Mouse (Mus musculus): Measurements from ENCODE around the gene Lingo2. TPM values are rescaled to one million over a fixed set of nuclear protein-coding genes. Genes with fewer than 3 reads are reported as not detected.

Gene Lingo2
- total and polyA plus RNA-seq, 3 experiments, result not detected

- H3K4me2 ChIP-seq (ENCODE audit: insufficient read depth, low read depth, poor library complexity, severe bottlenecking), result no peak overlapping the region
- no peaks in the 10 kb centered on the region for H3K36me3 ChIP-seq (replicated peaks in 1 of 2; ENCODE audit: control insufficient read depth in 1 of 2, insufficient read depth in 1 of 2, low read length in 1 of 2)
- peaks cover 26% of the 10 kb centered on the region for H3K9me3 ChIP-seq (replicated peaks; ENCODE audit: low read length)
- DNase-seq (ENCODE audit: extremely low read depth), result no peak
- TF ChIP-seq GABPA (IDR thresholded peaks at IDR 0.05; ENCODE audit: insufficient replicate concordance, low read depth, low read length) (no peak), NRF1 (IDR thresholded peaks at IDR 0.05; ENCODE audit: low read depth, low read length) (no peak), ETS1 (conservative IDR thresholded peaks at IDR 0.05; ENCODE audit: low read depth, low read length) (no peak), SIN3A (IDR thresholded peaks at IDR 0.05; ENCODE audit: low read length) (no peak), USF2 (conservative IDR thresholded peaks at IDR 0.05; ENCODE audit: low read depth, low read length) (no peak), JUN (IDR thresholded peaks at IDR 0.05; ENCODE audit: insufficient read depth, low read depth, low read length) (no peak), ZKSCAN1 (IDR thresholded peaks at IDR 0.05; ENCODE audit: borderline replicate concordance, low read depth, low read length) (no peak), RAD21 (IDR thresholded peaks at IDR 0.05; ENCODE audit: low read depth, low read length) (no peak), ZNF384 (IDR thresholded peaks at IDR 0.05; ENCODE audit: low read depth, low read length) (no peak), USF1 (IDR thresholded peaks at IDR 0.05; ENCODE audit: low read depth, low read length) (no peak), PAX5 (IDR thresholded peaks at IDR 0.05; ENCODE audit: low read length) (no peak), MYC (IDR thresholded peaks at IDR 0.05; ENCODE audit: low read depth, low read length) (no peak), TBP (conservative IDR thresholded peaks at IDR 0.05; ENCODE audit: low read depth, low read length) (no peak), BHLHE40 (IDR thresholded peaks at IDR 0.05; ENCODE audit: low read depth, low read length) (no peak), RCOR1 (conservative IDR thresholded peaks at IDR 0.05; ENCODE audit: low read depth, low read length) (no peak), MAFK (IDR thresholded peaks at IDR 0.05; ENCODE audit: insufficient replicate concordance, low read length) (no peak), MXI1 (IDR thresholded peaks at IDR 0.05; ENCODE audit: low read depth, low read length) (no peak), ZMIZ1 (IDR thresholded peaks at IDR 0.05; ENCODE audit: low read depth, low read length) (no peak)
- no peak overlapping the region for H3K27ac ChIP-seq (ENCODE audit: insufficient read depth, low read depth)
- in situ Hi-C loops (cut with MboI; ENCODE audit: low pct_ligation_motif_present, low pct_unique_long_range_greater_than_20kb, low sequenced_read_pairs) (no loop called here), dilution Hi-C loops (cut with MboI; ENCODE audit: extremely low pct_ligation_motif_present, extremely low pct_unique_long_range_greater_than_20kb, low sequenced_read_pairs) (no loop called here)
- H3K4me3 ChIP-seq (replicated peaks in 1 of 3; ENCODE audit: low read depth in 2 of 3, low read length in 2 of 3, poor library complexity in 1 of 3), result no peak overlapping the region
- H3K27me3 ChIP-seq (replicated peaks), result no peaks in the 10 kb centered on the region
- H3K79me2 ChIP-seq (replicated peaks; ENCODE audit: control insufficient read depth, extremely low read depth, insufficient read depth, poor library complexity, severe bottlenecking), result no peaks in the 10 kb centered on the region
- H3K9ac ChIP-seq (ENCODE audit: insufficient read depth, low read depth), result no peak overlapping the region
- H3K4me1 ChIP-seq (ENCODE audit: control insufficient read depth in 1 of 2, insufficient read depth in 2 of 2), result no peaks in the 10 kb centered on the region
These were observed 767.9 kb downstream of the Lingo2 start for GRCm38 (mm10) chr4:36183643-36184042.

- no peaks in the 10 kb centered on the region for H3K27me3 ChIP-seq (replicated peaks)
- no peaks in the 10 kb centered on the region for H3K36me3 ChIP-seq (replicated peaks in 1 of 2; ENCODE audit: control insufficient read depth in 1 of 2, insufficient read depth in 1 of 2, low read length in 1 of 2)
- DNase-seq (ENCODE audit: extremely low read depth), result no peak
- no peaks in the 10 kb centered on the region for H3K79me2 ChIP-seq (replicated peaks; ENCODE audit: control insufficient read depth, extremely low read depth, insufficient read depth, poor library complexity, severe bottlenecking)
- peaks cover 16% of the 10 kb centered on the region for H3K9me3 ChIP-seq (replicated peaks; ENCODE audit: low read length)
- no peak overlapping the region for H3K4me3 ChIP-seq (replicated peaks in 1 of 3; ENCODE audit: low read depth in 2 of 3, low read length in 2 of 3, poor library complexity in 1 of 3)
- no peaks in the 10 kb centered on the region for H3K4me1 ChIP-seq (ENCODE audit: control insufficient read depth in 1 of 2, insufficient read depth in 2 of 2)
- H3K9ac ChIP-seq (ENCODE audit: insufficient read depth, low read depth), result no peak overlapping the region
- TF ChIP-seq CTCF (conservative IDR thresholded peaks at IDR 0.05 in 1 of 2, IDR thresholded peaks at IDR 0.05 in 1 of 2; ENCODE audit: low read depth in 2 of 2, low read length in 2 of 2), result no peak
- no peak for TF ChIP-seq MXI1 (IDR thresholded peaks at IDR 0.05; ENCODE audit: low read depth, low read length)
- TF ChIP-seq UBTF (IDR thresholded peaks at IDR 0.05; ENCODE audit: low read depth, low read length), result no peak
- no peak for TF ChIP-seq MEF2A (IDR thresholded peaks at IDR 0.05; ENCODE audit: borderline replicate concordance, low read depth, low read length)
- TF ChIP-seq MYC (IDR thresholded peaks at IDR 0.05; ENCODE audit: low read depth, low read length), result no peak
- TF ChIP-seq NELFE (IDR thresholded peaks at IDR 0.05; ENCODE audit: low read depth, low read length), result no peak
- no peak for TF ChIP-seq TBP (conservative IDR thresholded peaks at IDR 0.05; ENCODE audit: low read depth, low read length)
- TF ChIP-seq POLR2AphosphoS2 (IDR thresholded peaks at IDR 0.05; ENCODE audit: low read depth, low read length), result no peak
- no peak for TF ChIP-seq RCOR1 (conservative IDR thresholded peaks at IDR 0.05; ENCODE audit: low read depth, low read length)
- no peak for TF ChIP-seq KAT2A (IDR thresholded peaks at IDR 0.05; ENCODE audit: insufficient replicate concordance, low read length)
- TF ChIP-seq CHD1 (IDR thresholded peaks at IDR 0.05; ENCODE audit: low read depth, low read length), result no peak
- TF ChIP-seq E2F4 (IDR thresholded peaks at IDR 0.05; ENCODE audit: insufficient replicate concordance, low read depth, low read length), result no peak
- TF ChIP-seq GABPA (IDR thresholded peaks at IDR 0.05; ENCODE audit: insufficient replicate concordance, low read depth, low read length), result no peak
- no peak for TF ChIP-seq ELF1 (IDR thresholded peaks at IDR 0.05; ENCODE audit: low read depth, low read length)
- in situ Hi-C loops (cut with MboI; ENCODE audit: low pct_ligation_motif_present, low pct_unique_long_range_greater_than_20kb, low sequenced_read_pairs) (no loop called here), dilution Hi-C loops (cut with MboI; ENCODE audit: extremely low pct_ligation_motif_present, extremely low pct_unique_long_range_greater_than_20kb, low sequenced_read_pairs) (no loop called here)
- H3K4me2 ChIP-seq (ENCODE audit: insufficient read depth, low read depth, poor library complexity, severe bottlenecking), result no peak overlapping the region
- no peak overlapping the region for H3K27ac ChIP-seq (ENCODE audit: insufficient read depth, low read depth)
These were observed 781.4 kb downstream of the Lingo2 start for GRCm38 (mm10) chr4:36170099-36170498.
